Mouse (Mus musculus) embryo, embryonic 11 days (tissue): ENCODE data around the gene Smdt1.
"Not testable (repeated sequence)": the region's sequence is repeated elsewhere in the genome, so short reads cannot be mapped to it uniquely, and the experiment has no call there.

Experiments used
- DNase-seq: peaks from one replicate; pipeline ENCODE4 v3.0.0-alpha.2; 2015

The Smdt1 gene

GRCm38 (mm10) chr15:82372446-82372845 lies 33.7 kb downstream of the Smdt1 start:
- no peak for DNase-seq

- no peak for DNase-seq
Observed at GRCm38 (mm10) chr15:82372991-82373390, 34.2 kb downstream of the Smdt1 start.

GRCm38 (mm10) chr15:82374437-82374836 lies 35.7 kb downstream of the Smdt1 start:
- DNase-seq = no peak

GRCm38 (mm10) chr15:82375855-82376254 lies 37.1 kb downstream of the Smdt1 start:
- no peak for DNase-seq

- no peak for DNase-seq
Observed at GRCm38 (mm10) chr15:82376393-82377138, 37.8 kb downstream of the Smdt1 start.

GRCm38 (mm10) chr15:82377701-82378100 lies 38.9 kb downstream of the Smdt1 start:
- DNase-seq = no peak

GRCm38 (mm10) chr15:82378261-82379180 lies 39.8 kb downstream of the Smdt1 start:
- peak; percentile 14 for DNase-seq

GRCm38 (mm10) chr15:82379511-82379870 lies 40.7 kb downstream of the Smdt1 start:
- no peak for DNase-seq

- DNase-seq = peak; percentile 68
Observed at GRCm38 (mm10) chr15:82379871-82380713, 41.3 kb downstream of the Smdt1 start, which contains the start of gene Cyp2d22. Gene Cyp2d22, minus strand, starts transcription at chr15:82380260.

GRCm38 (mm10) chr15:82380714-82381062 lies 41.9 kb downstream of the Smdt1 start:
- DNase-seq = no peak

- no peak for DNase-seq
Observed at GRCm38 (mm10) chr15:82382441-82382840, 43.7 kb downstream of the Smdt1 start.

GRCm38 (mm10) chr15:82385729-82386128 lies 47.0 kb downstream of the Smdt1 start:
- no peak for DNase-seq

- DNase-seq = not testable (repeated sequence)
Observed at GRCm38 (mm10) chr15:82389916-82390315, 51.2 kb downstream of the Smdt1 start.

GRCm38 (mm10) chr15:82393922-82394321 lies 55.2 kb downstream of the Smdt1 start, which contains the start of gene Cyp2d11:
Gene Cyp2d11, minus strand, starts transcription at chr15:82394022.
- not testable (repeated sequence) for DNase-seq

- not testable (repeated sequence) for DNase-seq
Observed at GRCm38 (mm10) chr15:82395955-82396354, 57.2 kb downstream of the Smdt1 start.
